Mouse (Mus musculus): Measurements from ENCODE around the gene Cdr2l. TPM values are rescaled to one million over a fixed set of nuclear protein-coding genes. Genes with fewer than 3 reads are reported as not detected.

The Cdr2l gene
- polyA plus RNA-seq (2012; rRNA removed), result 14.3 and 15.1 TPM in 2 replicates

DNA sequence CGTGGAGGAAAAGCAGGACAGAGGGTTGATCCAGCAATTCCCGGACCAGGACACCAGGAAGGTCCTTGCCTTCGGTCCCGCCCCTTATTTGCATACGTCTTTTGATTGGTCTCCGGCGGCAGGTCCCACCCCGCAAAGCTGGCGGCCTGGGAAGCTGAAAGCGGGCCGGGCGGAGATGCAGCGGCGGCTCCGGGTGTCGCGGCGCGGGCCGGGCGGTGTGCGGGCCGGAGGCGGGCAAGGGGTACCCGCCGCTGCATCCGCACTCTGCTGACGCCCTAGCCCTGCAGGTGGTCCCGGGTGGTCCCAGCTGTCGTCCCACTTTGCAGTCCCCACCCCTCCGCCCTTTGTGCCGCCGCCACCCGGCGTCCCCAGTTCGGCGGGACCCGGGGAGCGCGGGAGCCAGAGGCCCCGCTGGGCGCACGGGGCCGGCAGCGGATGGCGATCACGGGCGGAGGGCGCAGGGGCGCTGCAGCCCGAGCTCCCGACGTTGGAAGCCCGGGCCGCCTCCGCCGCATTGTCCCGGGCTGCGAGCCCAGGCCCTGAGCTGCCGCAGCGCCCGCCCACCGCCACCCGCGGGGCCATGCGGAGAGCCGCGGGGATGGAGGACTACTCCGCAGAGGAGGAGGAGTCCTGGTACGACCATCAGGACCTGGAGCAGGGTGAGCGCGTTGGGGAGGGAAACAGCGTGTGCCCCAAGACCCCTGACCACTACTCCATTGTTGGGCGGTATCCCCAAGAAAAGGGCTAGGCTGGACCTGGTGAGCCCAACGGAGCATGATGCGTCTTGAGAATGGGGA lies at the start of gene Cdr2l:
Gene Cdr2l (plus strand): TSS at position 174 of the 797 bp plus-strand sequence.
- TF ChIP-seq POLR2A (IDR thresholded peaks at IDR 0.05; ENCODE audit: control insufficient read depth, extremely low read depth, insufficient read depth, low read length, poor library complexity), result no peak
- TF ChIP-seq CTCF (IDR thresholded peaks at IDR 0.05; ENCODE audit: borderline replicate concordance, control insufficient read depth, extremely low read depth, insufficient read depth, low read length, poor library complexity), result no peak; the same call in 1 of the 2 replicates
- peak within 1 kb of the TSS; percentile 56 for H3K4me3 ChIP-seq (ENCODE audit: control insufficient read depth, insufficient read depth, low read length)
- DNase-seq, result peak; percentile 63
- H3K27ac ChIP-seq (ENCODE audit: control insufficient read depth, insufficient read depth, low read length), result no peak within 1 kb of the TSS
- peaks cover 10% of the 10 kb centered on the region for H3K4me1 ChIP-seq (replicated peaks; ENCODE audit: control insufficient read depth, insufficient read depth, low read length)
- WGBS, result 3% methylated on average over 76 of the region's 76 CpGs
- H3K36me3 ChIP-seq (ENCODE audit: control insufficient read depth, insufficient read depth, low read length), result no peaks in the 10 kb centered on the region
- peaks cover 10% of the 10 kb centered on the region; the same call in 1 of the 2 replicates for H3K27me3 ChIP-seq (ENCODE audit: control insufficient read depth, insufficient read depth, low read length)

GRCm38 (mm10) chr11:115334531-115334930 lies 47.2 kb upstream of the Cdr2l start, which contains the start of gene Otop3:
Otop3 (plus strand) TSS chr11:115334731.
- TF ChIP-seq CTCF (IDR thresholded peaks at IDR 0.05; ENCODE audit: borderline replicate concordance, control insufficient read depth, extremely low read depth, insufficient read depth, low read length, poor library complexity) (no peak), POLR2A (IDR thresholded peaks at IDR 0.05; ENCODE audit: control insufficient read depth, extremely low read depth, insufficient read depth, low read length, poor library complexity) (no peak)
- 12% methylated on average over 29 of the region's 29 CpGs for WGBS
- H3K27me3 ChIP-seq (ENCODE audit: control insufficient read depth, insufficient read depth, low read length), result peaks cover 12% of the 10 kb centered on the region; the same call in 1 of the 2 replicates

DNA sequence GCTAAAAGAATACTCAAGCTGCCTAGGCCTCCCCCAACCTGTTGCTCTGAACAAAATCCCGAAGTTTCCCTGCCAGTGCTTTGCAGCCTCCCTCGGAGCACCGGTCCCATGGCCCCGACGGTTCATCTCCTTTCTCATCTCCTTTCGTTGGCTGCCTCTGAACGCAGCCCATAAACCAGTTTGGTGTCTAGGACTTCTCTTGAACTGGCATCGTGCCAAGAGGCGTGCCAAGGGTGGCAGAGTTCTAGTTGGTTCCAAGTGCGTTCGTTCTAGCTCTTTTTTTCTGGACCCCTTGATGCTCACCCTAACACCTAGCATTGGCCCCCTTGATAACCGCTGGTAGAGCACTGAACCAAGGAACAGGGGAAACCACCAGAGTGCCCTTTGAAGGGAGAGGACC lies 46.5 kb upstream of the Cdr2l start:
- Histone ChIP-seq H3K36me3 (ENCODE audit: control insufficient read depth, insufficient read depth, low read length) (no peaks in the 10 kb centered on the region), H3K27ac (ENCODE audit: control insufficient read depth, insufficient read depth, low read length) (no peak overlapping the region), H3K4me1 (replicated peaks; ENCODE audit: control insufficient read depth, insufficient read depth, low read length) (no peaks in the 10 kb centered on the region), H3K4me3 (ENCODE audit: control insufficient read depth, insufficient read depth, low read length) (no peak overlapping the region), H3K27me3 (ENCODE audit: control insufficient read depth, insufficient read depth, low read length) (peaks cover 12% of the 10 kb centered on the region; the same call in 1 of the 2 replicates)
- 58% methylated on average over 12 of the region's 12 CpGs for WGBS
- no peak for DNase-seq
- TF ChIP-seq POLR2A (IDR thresholded peaks at IDR 0.05; ENCODE audit: control insufficient read depth, extremely low read depth, insufficient read depth, low read length, poor library complexity), result no peak
- TF ChIP-seq CTCF (IDR thresholded peaks at IDR 0.05; ENCODE audit: borderline replicate concordance, control insufficient read depth, extremely low read depth, insufficient read depth, low read length, poor library complexity), result no peak

More at GRCm38 (mm10) chr11:115334531-115334930, 47.2 kb upstream of the Cdr2l start, which contains the start of gene Otop3:
- H3K4me1 ChIP-seq (replicated peaks; ENCODE audit: control insufficient read depth, insufficient read depth, low read length), result no peaks in the 10 kb centered on the region
- H3K4me3 ChIP-seq (ENCODE audit: control insufficient read depth, insufficient read depth, low read length), result no peak within 1 kb of the TSS
- H3K36me3 ChIP-seq (ENCODE audit: control insufficient read depth, insufficient read depth, low read length), result no peaks in the 10 kb centered on the region
- H3K27ac ChIP-seq (ENCODE audit: control insufficient read depth, insufficient read depth, low read length), result no peak within 1 kb of the TSS
- no peak for DNase-seq

DNA sequence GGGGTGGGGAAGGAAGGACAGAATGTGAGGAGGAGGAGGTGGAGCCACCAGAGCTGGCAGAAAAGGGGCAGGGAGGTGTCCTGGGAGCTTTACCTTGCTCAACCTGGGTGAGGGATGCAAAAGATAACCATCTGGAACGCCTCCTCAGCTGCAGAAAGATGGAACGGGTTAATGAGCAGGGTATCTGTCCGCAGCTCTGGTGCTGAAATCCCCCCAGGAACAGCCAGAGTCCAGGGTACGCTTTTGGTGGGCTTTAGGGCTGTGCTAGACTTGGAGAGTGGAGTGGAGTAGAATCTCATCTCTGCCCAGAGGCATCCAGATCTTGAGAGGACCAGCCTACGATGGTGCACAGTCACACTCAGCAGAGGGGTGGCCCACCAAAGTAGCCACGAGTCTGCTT lies 45.6 kb upstream of the Cdr2l start:
- TF ChIP-seq POLR2A (IDR thresholded peaks at IDR 0.05; ENCODE audit: control insufficient read depth, extremely low read depth, insufficient read depth, low read length, poor library complexity) (no peak), CTCF (IDR thresholded peaks at IDR 0.05; ENCODE audit: borderline replicate concordance, control insufficient read depth, extremely low read depth, insufficient read depth, low read length, poor library complexity) (no peak)
- 22% methylated on average over 6 of the region's 6 CpGs for WGBS
- Histone ChIP-seq H3K36me3 (ENCODE audit: control insufficient read depth, insufficient read depth, low read length) (no peaks in the 10 kb centered on the region), H3K4me1 (replicated peaks; ENCODE audit: control insufficient read depth, insufficient read depth, low read length) (no peaks in the 10 kb centered on the region), H3K27me3 (ENCODE audit: control insufficient read depth, insufficient read depth, low read length) (peaks cover 12% of the 10 kb centered on the region; the same call in 1 of the 2 replicates), H3K27ac (ENCODE audit: control insufficient read depth, insufficient read depth, low read length) (no peak overlapping the region), H3K4me3 (ENCODE audit: control insufficient read depth, insufficient read depth, low read length) (no peak overlapping the region)
- no peak for DNase-seq

DNA sequence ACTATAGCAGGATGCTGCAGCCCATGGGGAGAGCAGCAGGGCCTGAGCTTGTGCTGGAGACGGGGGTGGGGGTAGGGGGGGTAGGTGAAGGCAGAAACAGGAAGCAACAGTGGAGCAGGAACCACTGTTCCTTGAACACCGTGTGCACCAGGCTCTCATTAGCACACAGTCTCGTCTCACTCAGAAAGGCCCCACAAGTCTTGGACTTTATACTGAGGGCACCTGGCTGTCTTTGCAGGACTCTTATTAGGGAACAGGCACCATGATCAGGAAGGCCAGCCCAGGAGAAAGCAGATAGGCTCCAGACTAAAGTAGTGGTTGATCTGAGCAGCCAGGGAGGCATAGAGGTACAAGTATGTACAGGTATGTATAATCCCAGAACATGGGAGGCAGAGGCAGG lies 44.4 kb upstream of the Cdr2l start:
- TF ChIP-seq CTCF (IDR thresholded peaks at IDR 0.05; ENCODE audit: borderline replicate concordance, control insufficient read depth, extremely low read depth, insufficient read depth, low read length, poor library complexity) (no peak), POLR2A (IDR thresholded peaks at IDR 0.05; ENCODE audit: control insufficient read depth, extremely low read depth, insufficient read depth, low read length, poor library complexity) (no peak)
- H3K36me3 ChIP-seq (ENCODE audit: control insufficient read depth, insufficient read depth, low read length), result no peaks in the 10 kb centered on the region
- DNase-seq, result no peak
- no peaks in the 10 kb centered on the region for H3K4me1 ChIP-seq (replicated peaks; ENCODE audit: control insufficient read depth, insufficient read depth, low read length)
- H3K27ac ChIP-seq (ENCODE audit: control insufficient read depth, insufficient read depth, low read length), result no peak overlapping the region
- WGBS, result 6% methylated on average over 3 of the region's 3 CpGs
- H3K4me3 ChIP-seq (ENCODE audit: control insufficient read depth, insufficient read depth, low read length), result no peak overlapping the region
- H3K27me3 ChIP-seq (ENCODE audit: control insufficient read depth, insufficient read depth, low read length), result peaks cover 12% of the 10 kb centered on the region; the same call in 1 of the 2 replicates

DNA sequence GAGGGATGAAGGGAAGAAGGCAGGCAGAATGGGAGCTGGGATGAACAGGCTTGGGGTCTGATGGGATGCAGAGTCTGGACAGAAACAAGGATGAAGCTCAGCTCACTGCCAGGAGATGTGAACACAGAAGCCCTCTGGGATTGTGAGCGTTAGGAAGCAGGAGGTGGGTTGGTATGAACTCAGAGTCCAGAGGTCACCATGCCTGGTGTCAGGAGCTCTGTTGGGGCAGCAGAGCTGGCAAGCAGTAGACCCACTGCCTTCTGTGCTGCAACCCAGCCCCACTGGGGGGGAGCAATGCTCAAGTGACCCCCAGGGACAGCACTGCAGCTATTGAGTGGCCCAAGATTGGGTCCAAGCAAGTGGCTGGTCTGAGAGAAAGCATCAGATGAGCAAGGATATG lies 43.9 kb upstream of the Cdr2l start:
- H3K27ac ChIP-seq (ENCODE audit: control insufficient read depth, insufficient read depth, low read length), result no peak overlapping the region
- no peaks in the 10 kb centered on the region for H3K4me1 ChIP-seq (replicated peaks; ENCODE audit: control insufficient read depth, insufficient read depth, low read length)
- no peaks in the 10 kb centered on the region for H3K36me3 ChIP-seq (ENCODE audit: control insufficient read depth, insufficient read depth, low read length)
- DNase-seq, result no peak
- WGBS, result 90% methylated on average over 1 of the region's 1 CpGs
- H3K4me3 ChIP-seq (ENCODE audit: control insufficient read depth, insufficient read depth, low read length), result no peak overlapping the region
- H3K27me3 ChIP-seq (ENCODE audit: control insufficient read depth, insufficient read depth, low read length), result peaks cover 11% of the 10 kb centered on the region; the same call in 1 of the 2 replicates
- TF ChIP-seq POLR2A (IDR thresholded peaks at IDR 0.05; ENCODE audit: control insufficient read depth, extremely low read depth, insufficient read depth, low read length, poor library complexity), result no peak
- TF ChIP-seq CTCF (IDR thresholded peaks at IDR 0.05; ENCODE audit: borderline replicate concordance, control insufficient read depth, extremely low read depth, insufficient read depth, low read length, poor library complexity), result no peak

Data from thymus, adult 2 months (tissue).